Mouse (Mus musculus): ENCODE data around the gene Fbxl8. TPM values are rescaled to one million over a fixed set of nuclear protein-coding genes. Genes with fewer than 3 reads are reported as not detected.
A peak's percentile ranks its signal among the peaks of the same experiment; 100 is the strongest.

The Fbxl8 gene
- total RNA-seq, 2 experiments from 2014 or later = 0.91 to 1.9 TPM

DNA sequence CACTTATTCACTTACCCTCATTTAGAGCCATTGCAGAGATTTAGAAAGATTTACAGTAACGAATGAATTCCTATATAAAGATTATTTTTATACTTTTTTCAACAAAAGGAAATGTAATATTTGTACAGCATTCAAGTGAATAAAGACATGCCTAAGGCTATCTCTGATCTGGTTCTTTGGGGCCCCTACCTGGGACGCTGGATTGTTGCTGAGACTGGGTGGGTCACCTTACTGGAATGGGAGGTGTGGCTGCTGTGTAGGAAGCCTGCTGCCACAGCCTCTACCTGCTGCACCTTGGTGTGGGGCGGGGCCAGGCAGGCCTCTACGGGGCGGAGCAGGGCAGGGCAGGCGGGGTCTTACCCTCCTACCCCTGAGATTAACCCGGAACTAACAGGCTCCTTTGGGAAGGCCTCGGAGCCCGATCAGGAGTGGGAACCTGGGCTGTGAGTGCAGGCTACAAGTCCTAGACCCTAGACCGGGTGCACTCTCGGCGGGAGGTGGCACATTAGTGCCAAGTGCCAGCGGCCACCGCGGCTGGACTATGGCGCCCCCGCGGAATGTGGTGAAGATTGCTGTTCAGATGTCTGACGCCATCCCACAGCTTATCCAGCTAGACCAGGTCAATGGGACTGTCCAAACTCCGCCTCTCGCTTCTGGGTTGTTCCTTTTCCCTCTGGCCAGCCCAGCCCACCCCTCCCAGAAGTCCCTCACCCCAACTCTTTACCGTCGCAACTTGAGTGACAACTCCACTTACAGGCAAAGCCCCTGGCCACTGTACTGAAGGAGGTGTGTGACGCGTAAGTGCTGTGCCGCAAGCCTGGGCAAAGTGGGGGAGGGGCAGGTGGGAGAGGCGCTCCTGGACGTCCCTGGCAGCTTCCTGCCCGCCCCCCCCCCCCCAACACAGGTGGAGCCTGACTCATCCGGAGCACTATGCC is 41.0 kb downstream of the Fbxl8 start, which contains the start of gene Elmo3:
Elmo3 (plus strand) TSS at position 391 of the 935 bp plus-strand sequence.
- no peak for TF ChIP-seq CTCF (conservative IDR thresholded peaks at IDR 0.05)
- Histone ChIP-seq H3K27ac (peak within 1 kb of the TSS; percentile 76), H3K4me3 (peak within 1 kb of the TSS; percentile 40)
- no peak for DNase-seq (ENCODE audit: low spot score in 2 of 2)

DNA sequence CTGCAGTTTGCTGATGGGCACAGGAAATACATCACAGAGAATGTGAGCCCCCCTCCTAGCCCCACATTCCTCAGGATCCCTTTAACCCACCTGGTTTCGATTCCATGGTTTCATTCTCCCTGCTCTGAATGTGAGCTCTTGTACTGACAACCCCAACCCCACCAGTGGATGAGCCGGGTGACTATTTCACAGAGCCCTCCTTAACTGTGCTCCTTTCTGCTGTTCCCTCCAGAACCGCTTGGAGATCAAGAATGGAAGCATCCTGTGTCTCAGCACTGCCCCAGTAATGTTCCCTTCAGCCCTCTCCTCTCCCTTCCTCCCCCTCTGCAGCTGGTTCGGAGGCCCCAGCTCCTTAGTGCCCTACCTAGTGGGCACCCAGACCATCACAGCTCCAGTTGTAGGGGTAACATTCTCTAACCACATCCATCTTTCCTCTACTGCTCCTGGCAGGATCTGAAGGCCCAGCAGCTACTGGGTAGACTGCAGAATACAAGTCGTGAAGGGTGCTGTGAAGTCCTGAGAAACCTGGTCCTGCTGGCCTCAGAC is 41.8 kb downstream of the Fbxl8 start:
- no peak for DNase-seq (ENCODE audit: low spot score in 2 of 2)
- peak; percentile 49 for TF ChIP-seq CTCF (conservative IDR thresholded peaks at IDR 0.05)
- peak overlapping the region; percentile 40 for H3K4me3 ChIP-seq
- H3K27ac ChIP-seq = peak overlapping the region; percentile 76

DNA sequence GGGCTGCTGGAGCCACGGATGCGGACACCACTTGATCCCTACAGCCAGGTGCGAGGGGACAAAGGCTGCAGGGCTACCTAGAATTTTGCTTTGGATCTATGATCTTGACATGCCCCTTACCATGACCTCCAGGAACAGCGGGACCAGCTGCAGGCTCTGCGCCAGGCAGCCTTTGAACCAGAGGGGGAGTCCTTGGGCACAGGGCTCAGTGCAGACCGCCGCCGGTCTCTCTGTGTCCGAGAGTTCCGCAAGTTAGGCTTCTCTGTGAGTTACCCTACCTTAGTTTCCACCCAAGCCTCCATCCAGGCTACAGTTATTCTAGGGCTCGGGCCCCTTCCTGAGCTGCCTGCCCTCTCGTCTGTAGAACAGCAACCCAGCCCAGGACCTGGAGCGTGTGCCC is 43.2 kb downstream of the Fbxl8 start:
- no peak for DNase-seq (ENCODE audit: low spot score in 2 of 2)
- TF ChIP-seq CTCF (conservative IDR thresholded peaks at IDR 0.05) = no peak
- Histone ChIP-seq H3K27ac (no peak overlapping the region), H3K4me3 (no peak overlapping the region)

DNA sequence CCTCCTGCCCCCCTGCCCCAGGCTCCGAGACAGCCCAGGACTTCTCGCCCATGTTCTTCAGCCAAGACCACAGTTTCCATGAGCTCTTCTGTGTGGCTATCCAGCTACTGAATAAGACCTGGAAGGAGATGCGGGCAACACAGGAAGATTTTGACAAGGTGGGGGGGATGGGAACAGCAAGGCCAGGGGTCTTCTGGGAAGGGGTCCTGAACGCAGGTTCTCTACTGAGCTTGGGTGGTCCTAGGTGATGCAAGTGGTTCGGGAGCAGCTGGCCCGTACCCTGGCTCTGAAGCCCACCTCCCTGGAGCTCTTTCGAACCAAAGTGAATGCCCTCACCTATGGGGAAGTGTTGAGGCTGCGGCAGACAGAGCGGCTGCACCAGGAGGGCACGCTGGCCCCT is 44.0 kb downstream of the Fbxl8 start:
- no peak for DNase-seq (ENCODE audit: low spot score in 2 of 2)
- Histone ChIP-seq H3K4me3 (no peak overlapping the region), H3K27ac (no peak overlapping the region)
- no peak for TF ChIP-seq CTCF (conservative IDR thresholded peaks at IDR 0.05)

DNA sequence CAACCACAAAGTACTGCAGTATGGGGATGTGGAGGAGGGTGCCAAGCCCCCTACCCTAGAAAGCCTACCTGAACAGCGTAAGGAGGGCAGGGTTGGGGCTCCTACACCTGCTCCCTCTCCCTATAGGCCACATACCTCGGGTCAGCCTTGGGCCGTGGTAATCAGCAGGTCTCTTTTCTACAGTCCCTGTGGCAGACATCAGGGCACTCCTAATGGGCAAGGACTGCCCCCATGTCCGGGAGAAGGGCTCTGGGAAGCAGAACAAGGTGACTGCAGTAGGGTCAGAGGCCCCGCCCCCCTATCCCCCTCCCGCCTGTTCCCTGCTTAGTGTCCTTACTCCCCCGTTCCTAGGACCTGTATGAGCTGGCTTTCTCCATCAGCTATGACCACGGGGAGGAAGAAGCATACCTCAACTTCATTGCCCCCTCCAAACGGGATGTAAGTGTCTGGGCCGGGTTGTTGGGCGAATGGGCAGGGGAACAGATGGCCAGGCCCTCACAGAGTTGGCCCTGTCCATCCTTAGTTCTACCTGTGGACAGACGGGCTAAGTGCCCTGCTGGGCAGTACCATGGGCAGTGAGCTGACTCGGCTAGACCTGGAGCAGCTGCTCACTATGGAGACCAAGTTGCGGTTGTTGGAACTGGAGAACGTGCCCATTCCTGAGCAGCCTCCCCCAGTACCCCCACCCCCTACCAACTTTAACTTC is 44.8 kb downstream of the Fbxl8 start:
- Histone ChIP-seq H3K4me3 (no peak overlapping the region), H3K27ac (no peak overlapping the region)
- TF ChIP-seq CTCF (conservative IDR thresholded peaks at IDR 0.05) = no peak
- DNase-seq (ENCODE audit: low spot score in 2 of 2) = no peak

DNA sequence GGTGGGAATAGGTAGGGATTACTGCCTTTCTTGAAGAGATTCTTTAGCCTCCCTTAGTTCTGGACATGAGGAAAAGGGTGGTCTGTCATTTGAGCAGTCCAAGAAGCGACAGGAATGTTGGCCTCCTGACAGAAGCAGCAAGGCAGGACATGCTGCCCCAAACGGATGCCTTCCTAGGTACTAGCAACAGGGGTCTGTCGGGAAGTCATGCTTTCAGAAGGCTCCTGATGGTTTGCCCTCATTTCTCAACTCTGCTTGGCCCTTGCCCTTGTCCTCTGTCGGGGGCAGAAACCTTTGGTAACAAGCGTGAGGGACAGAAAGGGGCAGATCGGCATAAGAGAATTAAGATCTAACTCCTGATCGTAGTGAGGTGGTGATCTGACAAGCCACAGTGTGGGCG is 45.7 kb downstream of the Fbxl8 start:
- Histone ChIP-seq H3K4me3 (no peak overlapping the region), H3K27ac (no peak overlapping the region)
- TF ChIP-seq CTCF (conservative IDR thresholded peaks at IDR 0.05) = no peak
- no peak for DNase-seq (ENCODE audit: low spot score in 2 of 2)

DNA sequence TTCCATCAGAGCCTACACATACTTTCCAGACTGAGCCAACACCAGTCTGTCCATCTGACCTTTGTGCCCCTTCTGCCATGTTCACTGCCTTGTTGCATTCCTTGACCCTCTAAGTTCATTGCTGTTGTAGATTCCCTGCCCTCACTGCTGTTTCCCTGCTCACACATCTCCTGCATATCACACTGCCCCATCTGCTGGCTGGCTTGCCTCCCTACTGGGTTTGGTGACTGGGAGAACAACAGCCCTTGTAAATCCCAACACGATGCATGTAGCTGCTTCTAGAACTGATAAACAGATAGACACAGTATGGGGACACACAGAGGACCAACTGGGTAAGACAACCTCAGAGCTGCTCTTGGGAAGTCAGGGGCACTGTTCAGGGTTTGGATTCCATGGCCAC is 47.3 kb downstream of the Fbxl8 start:
- peak; percentile 42 for TF ChIP-seq CTCF (conservative IDR thresholded peaks at IDR 0.05)
- DNase-seq (ENCODE audit: low spot score in 2 of 2) = no peak
- no peak overlapping the region; the same call in 1 of the 2 replicates for H3K27ac ChIP-seq
- H3K4me3 ChIP-seq = no peak overlapping the region

DNA sequence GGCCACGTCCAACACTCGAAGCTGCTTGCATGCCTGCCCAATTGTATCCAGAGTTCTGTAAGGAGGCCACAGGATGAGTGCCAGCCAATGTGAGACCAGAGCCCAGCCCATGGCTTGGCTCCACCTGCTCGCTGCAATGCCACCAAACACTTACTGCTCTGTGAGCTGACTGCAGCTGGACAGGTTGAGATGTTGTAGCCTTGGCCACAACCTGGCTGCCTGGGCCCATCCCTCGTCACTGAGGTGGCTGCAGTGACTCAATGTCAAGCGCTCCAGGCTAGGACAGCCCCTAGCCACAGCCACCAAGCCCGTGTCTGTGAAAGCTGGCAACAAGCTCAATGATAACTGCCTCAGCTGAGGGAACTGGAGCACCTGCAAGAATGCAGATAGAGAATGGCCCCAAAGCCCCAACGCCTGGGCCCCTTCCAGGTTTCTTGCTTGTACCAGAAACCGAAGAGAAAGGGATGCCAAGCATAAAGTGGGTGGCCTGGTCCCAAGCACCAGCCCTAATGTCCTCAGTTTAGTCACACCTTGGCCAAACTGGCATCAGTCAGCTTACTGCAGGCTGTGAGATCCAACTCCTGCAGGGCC is 48.5 kb downstream of the Fbxl8 start:
- H3K4me3 ChIP-seq = no peak overlapping the region
- H3K27ac ChIP-seq = no peak overlapping the region
- no peak for DNase-seq (ENCODE audit: low spot score in 2 of 2)
- TF ChIP-seq CTCF (conservative IDR thresholded peaks at IDR 0.05) = no peak

DNA sequence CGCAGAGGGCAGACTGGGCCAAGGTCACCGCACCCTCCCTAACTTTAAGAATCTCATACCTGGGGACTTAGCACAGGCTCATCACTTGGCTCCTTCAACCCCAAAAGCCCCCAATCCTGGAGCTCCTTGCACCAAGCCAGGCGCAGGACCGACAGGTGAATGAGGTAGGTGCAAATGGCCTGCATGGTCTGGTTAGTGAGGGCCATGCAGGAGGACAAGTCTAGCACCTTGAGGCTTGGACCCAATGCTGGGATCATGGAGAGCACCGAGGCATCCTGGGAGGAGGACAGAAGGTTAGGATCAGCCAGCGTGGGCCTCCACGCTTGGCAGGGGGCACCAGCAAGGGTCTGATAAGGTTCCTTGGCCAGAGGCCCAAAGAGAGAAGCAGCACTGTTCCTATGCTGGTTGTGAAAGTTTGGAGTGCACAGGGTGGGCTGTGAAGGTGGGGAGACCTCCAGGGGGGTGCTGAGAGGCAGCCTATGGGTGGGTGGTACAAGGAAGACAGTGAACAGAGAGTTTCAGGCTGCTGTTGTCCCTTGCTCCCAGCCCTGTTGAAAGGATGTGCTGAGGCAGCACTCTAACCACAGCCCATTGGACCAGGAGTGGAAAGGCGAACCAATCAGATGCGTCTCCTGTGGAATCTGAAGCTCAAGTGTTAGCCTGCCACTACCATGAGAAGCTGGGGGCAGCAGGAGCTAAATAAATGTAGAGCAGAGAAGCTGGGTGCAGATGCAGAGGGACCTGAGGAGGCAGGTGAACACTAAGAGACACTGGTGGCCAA is 49.4 kb downstream of the Fbxl8 start:
- no peak for TF ChIP-seq CTCF (conservative IDR thresholded peaks at IDR 0.05)
- no peak for DNase-seq (ENCODE audit: low spot score in 2 of 2)
- Histone ChIP-seq H3K27ac (no peak overlapping the region), H3K4me3 (no peak overlapping the region)

DNA sequence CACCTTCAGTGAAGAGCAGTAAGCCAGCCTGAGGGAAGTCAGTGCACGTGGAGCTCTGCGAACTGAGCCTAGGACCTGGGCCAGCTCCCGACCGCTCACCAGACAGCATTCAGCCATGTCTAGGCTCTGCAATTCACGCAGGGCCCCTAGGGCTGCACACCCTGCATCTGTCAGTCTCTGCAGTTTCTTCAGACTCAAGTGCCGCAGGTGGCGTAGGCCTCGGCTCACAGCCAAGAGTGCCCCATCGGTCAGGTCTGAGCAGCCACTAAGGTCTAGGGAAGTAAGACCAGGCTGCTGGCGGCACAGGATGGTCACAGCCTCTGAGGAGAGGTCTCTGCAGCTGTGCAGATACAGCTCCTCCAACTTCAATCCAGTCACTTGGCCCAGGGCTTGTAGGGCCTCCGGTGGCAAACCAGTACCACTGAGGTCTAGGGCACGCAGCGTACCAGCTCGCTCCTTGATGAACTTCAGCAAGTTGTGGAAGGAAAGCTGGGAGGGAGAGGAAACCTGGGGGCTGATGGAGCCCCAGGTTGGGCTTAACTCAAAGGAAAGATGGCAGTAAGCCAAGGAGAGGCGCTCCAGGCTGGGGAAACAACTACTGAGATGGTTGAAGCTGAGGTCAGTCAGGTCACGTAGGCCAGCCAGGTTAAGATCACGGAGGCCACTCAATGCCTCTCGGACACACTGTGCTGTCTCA is 50.8 kb downstream of the Fbxl8 start:
- Histone ChIP-seq H3K27ac (no peak overlapping the region), H3K4me3 (no peak overlapping the region)
- TF ChIP-seq CTCF (conservative IDR thresholded peaks at IDR 0.05) = no peak
- no peak for DNase-seq (ENCODE audit: low spot score in 2 of 2)

DNA sequence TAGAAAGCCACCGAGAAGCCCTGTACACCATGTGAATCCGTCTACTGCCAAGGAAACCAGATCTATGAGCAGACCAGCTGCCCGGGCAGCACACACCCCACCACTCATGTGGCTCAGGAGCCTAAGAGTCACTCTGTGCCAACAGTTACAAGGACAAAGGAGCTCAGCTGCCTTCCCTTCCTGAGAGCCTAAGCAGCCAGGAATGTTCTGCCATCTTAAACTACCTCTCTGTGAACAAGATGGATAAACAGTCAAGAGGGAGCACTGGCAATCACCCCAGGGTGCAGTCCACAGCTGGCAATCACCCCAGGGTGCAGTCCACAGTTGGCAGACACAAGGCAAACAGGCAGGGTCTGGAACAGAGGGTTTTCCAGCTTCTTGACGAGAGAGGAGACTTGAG is 53.5 kb downstream of the Fbxl8 start:
- Histone ChIP-seq H3K27ac (no peak overlapping the region; the same call in 1 of the 2 replicates), H3K4me3 (no peak overlapping the region)
- TF ChIP-seq CTCF (conservative IDR thresholded peaks at IDR 0.05) = no peak
- no peak for DNase-seq (ENCODE audit: low spot score in 2 of 2)

All from layer of hippocampus, adult 2 months (tissue).